Mouse (Mus musculus) testis, postnatal 10 days (tissue): ENCODE measurements at regions not wholly inside any gene's neighbourhood (a gene's known extent, or its start where the extent isn't known, plus 50 kb on each side); places are given as distances from the start of the nearest gene placed in this dataset.

Experiments used
- DNase-seq: peaks from one replicate; pipeline ENCODE4 v3.0.0; 2021; ENCODE audit warnings: low spot score

DNA sequence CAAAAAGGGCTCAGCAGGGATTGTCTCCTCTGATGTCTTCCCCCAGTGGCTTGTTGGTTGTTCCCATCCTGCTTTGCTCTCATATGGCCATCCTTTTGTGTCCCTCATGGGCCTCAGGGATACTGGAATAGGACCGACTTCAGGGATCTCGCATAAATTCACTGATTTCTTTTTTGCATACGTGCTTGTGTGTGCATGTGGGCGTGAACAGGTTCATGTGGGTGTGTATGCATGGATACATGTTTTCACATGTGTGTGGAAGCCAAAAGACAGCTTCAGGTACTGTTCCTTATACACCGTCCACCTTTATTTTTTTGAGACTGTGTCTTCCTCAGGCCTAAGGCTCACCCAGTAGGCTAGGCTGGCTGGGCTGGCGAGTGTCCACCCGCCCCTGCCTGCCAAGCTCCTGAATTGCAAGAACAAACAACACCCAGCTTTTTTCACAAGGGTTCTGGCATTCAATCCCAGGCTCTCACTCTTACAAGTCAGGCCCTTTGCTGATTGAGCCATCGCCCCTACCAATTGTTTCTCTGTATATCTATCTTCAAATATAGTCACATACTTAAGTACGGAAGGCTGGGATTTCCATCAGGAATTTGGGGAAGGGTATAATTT, 127.0 kb upstream of the Hmgn3 start:
- DNase-seq: no peak

DNA sequence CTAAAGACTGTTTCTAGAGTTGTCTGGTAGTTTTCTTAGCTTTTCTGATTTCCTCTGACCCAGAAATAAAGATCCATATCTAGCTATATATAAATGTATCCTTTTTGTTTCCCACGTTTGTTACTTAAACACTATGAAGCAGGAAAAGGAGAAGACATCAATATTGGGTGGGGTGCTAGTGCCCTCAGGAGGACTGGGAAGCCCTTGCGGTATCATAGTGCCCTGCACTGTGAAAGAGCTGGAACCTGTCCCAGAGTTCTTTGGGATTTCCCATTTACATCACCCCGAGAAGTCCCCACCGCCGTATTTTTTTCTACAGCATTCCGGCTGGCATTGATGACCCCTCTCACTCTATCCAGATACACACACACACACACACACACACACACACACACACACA, 119.3 kb upstream of the Hmgn3 start:
- no peak for DNase-seq

DNA sequence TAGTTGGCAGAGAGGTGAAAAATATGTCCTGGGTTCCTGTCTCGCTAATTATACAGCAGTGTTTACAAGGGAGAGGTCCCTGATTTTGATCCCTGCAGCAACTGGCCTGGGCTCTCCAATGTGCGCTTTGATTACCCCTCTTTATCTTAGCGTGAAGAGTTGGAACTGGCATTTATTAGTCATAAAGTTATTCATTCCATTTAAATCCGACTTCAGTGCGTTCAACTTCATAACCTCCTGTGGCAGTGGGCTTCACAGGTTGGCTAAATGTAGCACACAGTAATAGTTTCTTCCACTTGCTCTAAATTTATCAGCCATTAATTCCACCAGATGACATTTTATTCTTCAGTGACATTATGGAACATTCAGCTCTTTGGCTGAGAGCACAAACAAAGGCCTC, 113.0 kb upstream of the Hmgn3 start:
- DNase-seq: no peak

DNA sequence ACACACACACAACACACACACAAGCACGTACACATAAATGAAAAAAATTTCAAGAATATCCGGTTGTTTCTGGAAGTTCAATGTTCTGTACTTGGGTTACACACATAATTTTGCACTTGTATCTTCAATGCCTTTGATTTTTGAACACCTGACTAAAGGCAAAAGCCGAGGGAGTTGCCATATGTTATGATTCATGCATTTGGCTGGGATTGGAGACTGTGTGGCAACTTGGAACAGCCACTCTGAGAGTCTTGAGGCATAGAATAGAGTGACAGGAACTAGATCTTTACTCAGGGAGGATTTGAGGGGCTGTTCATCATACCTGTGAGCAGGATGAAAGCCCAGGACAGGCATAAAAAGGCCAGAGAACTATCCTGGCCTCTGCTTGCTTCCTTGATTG, 112.5 kb upstream of the Hmgn3 start:
- no peak for DNase-seq

DNA sequence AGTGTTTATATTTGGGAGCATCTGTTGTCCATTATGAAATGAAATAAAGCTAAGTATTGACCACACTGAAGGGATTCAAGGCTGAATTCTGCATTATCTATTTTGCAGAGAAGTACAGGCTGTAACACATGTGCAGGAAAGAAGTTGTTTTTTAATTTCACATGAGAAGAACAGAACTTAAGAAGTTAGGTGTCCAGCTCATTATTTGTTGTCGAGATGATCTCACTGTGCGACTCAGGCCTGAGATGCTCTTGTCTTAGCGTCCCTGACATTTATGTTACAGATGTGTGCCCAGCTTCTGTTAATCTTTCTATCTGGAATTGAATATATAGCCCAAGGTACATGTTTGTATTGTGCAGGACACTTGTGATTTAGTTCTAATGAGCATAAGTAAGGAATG, 112.0 kb upstream of the Hmgn3 start:
- no peak for DNase-seq

DNA sequence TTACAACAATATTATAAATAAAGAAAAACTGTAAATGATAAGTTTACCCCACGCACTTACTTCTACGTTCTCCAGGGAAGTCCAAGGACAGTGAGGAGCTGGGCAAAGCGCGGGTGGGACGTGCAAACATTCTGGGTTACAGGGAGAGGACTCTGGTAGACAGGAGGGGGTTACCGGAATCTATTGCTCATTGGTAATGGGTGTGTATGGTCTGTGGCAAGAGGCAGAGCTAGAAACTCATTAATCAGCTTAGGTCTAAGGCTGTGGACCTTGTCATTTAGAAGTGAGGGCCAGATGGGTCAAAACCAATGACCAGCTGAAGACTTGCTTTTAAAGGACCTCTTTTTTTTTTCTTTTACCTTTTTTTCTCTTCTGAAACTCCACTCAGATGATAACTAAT, 107.9 kb upstream of the Hmgn3 start:
- DNase-seq: no peak

DNA sequence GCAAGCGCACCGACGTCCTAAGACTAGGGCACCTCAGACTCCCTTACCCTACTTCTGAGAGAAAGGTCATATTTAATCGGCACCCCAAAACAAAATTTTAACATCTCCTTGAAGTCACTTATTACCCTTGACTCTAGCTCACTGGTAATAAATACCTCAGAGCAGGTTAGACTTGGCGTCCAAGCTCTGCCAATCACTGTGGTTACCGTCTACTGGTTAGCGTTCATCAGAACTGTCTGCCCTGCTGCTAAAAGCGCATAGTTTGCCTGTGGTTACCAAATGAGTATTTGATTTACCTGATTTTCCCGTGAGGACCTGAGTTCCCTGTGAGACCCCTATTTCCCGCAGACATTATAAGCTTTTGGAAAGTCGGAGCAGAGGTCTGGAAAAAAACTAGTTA, 107.3 kb upstream of the Hmgn3 start:
- no peak for DNase-seq

DNA sequence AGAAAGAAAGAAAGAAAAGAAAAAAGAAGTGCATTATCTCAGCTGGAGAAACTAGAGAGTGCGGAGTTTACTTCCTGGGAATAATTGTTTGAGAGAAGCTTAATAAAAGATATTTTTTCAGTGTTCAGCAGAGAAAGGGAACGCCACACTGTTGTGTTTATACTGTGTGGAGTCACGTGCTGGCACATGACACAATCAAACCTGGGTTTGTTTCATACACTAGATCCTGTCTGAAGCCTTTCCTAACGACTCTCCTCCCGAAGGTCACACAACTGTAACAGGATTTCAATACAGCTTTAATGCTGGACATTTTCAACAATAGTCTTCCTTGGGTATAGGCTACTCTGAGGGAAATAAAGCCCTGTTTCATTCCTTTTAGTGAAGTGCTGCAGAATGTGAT, 105.3 kb upstream of the Hmgn3 start:
- no peak for DNase-seq

DNA sequence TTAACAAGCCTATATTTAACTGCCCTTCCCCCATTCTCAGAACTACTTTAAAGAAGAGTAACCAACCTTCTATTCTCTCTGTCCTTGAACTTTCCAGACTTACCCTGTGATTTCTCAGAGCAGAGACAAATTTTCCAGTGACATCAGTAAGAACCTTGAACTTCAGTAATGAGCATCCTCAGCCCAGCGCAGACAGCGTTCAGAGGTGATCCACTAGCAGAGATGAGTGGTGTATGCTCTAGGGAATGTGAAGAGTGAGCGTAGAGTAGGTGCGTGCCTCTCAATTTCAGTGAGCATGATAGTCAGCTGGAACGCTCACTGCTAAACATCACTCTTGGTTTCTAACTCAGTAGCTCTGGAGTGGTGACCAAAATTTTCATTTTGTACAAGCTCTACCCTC, 103.4 kb upstream of the Hmgn3 start:
- no peak for DNase-seq

DNA sequence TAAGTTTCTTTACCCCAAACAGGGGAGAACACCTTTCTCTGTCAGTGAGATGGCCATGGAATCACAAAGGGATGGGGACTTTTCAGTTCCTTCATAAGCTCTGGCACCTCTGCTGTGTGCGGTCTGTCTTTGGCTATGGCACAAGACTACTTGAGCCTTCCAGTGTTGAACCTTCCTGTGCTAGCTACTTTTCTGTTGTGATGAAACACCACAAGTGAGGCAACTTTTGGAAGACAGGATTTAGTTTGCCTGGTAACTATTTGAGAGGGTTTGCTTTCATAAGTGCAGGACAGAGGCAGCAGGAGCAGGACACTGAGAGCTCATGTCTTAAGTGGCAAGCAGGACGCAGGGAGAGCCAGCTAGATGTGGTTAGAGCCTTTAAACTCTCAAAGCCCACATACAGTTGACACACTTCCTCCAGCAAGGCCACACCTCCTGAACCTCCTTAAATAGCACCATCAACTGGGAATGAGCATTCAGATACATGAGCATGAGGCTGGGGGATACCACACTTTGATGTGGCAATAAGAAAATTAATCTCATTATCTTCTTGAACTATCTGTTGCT, 101.8 kb upstream of the Hmgn3 start:
- no peak for DNase-seq

DNA sequence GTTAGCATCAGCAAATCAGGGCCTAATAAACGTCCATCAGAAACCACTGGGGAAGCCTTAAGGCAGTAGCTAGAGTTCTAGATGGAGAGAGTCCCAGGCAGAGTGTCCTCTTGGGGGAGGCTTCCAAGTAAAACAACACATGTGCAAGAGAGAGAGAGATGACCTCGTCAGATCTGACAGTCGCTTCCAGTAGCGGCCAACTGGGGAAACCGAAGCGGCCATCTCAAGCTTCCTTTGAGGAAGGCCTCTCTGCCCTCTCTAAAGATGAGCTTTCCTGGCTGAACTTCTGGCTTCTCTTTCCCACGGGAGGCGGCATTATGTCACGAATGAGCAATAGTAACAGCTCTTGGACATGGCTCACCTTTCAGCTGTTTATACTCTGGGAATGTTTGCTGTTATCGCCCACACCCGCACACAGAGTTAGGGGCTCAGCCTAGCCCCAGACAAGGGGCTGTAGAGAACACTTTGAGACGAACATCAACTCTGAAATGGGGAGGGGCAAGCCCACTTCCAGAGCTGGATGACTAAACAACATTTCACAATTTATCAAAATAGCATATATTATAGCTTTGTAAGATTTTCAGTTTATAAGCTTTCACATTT, 100.7 kb upstream of the Hmgn3 start:
- no peak for DNase-seq

DNA sequence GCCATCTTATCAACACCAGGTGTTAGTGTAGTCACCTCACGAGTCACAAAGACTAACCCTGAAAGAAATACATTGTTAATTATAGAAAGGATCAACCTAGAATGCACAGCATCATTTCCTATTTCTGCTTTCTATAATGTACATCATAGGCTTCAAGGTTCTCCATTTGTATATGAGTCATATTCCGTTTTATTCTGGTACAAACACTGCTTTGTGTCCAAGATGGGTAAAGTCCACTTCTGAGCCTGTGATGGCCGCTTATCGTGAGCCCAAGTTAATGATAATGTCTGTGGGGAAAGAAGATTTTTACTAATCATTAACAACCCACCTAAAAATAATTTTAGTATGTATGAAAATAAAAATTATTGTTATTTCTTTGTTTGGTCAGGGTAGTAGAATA, 94.6 kb upstream of the Hmgn3 start:
- DNase-seq: no peak

DNA sequence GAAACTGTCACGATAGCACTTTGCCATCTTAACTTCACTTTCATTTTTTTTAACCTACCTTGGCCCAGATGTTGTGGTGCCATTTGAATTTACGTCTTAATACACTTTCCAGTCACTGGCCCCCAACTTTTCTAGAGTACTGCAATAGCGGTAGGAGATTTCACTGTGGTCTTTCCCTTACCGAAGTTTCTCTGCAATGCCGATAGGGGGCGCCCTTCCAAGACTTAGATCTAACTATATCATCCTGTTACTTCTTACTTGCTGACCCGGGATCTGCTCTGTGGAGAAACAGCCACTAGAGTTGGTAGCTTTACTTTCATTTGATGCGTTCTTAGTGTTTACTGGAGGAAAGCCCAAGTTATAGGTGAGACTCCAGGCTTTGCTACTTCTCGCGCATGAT, 92.6 kb upstream of the Hmgn3 start:
- DNase-seq: peak; percentile 43

DNA sequence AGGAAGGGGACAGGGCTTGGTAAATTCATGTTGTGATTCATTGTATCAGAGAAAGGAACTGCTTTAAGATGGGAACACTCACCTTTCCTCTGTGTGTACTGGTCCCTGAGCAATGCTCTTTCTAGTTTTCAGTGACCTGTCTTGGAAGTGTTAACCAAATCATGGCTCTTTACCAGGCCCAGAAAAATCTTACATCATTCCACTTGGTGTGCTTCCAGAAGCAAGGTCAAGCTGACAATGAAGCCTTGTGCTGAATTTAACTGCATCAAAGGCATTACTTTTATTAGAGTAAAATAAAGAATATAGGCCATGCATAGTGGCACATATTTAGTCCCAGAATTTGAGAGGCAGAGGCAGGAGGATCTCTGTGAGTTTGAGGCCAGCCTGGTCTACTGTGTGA, 75.4 kb upstream of the Hmgn3 start:
- no peak for DNase-seq

DNA sequence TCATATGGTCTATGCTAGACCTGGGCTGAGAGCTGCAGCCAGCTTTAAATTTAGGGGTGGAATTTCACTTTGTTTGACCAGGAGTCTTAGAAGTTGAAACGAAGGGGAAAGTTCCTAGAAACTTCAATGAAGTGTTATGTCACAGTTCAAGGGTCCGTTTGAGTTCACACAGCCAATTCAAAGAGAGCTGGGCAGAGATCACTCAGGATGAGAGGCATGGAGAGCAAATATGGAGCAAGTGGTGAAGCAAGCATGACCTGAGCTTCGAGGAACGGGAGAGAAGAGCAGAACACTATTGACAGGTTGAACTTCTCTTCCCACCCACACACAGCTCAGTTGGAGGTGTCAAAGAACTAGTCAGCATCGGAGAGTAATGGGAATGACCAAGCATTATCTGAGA, 56.1 kb upstream of the Hmgn3 start:
- DNase-seq: no peak

DNA sequence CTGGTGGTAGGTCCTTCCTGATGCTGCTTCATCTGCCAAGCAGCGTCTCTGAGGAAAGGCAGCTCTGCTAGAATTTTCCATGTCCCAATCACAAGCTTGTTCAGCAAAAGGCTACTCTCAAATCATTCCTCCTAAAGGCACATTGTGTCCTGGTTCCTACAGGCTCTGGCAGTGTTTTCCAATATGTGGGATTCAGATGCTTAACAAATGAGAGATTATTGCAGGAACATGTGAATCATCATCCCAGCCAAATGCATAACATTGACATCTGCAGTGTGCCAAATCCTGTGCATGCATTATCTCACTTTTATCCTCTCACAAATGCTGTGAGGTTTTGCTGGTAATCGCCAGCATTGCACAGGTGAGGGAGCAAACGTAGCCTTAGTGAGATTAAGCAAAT, 53.3 kb upstream of the Hmgn3 start:
- no peak for DNase-seq

DNA sequence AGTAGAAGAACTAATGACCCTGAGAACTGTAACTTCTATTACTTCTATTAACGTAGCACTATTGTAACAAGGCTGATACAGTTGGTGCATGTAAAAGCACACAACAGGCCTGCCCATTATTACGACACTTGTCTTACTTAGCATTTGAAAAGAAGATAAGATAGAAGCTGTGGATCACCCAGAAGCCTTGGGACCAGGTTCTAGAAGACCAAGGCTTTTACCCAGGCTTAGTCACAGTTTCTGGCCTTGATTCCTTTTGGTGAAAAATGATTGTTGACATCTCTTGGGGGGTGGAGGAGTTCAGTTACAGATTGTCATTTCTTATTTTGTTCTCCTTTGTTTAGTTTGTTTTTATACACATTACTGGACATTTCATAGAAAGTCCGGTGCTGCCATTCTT, 52.7 kb upstream of the Hmgn3 start:
- DNase-seq: no peak

DNA sequence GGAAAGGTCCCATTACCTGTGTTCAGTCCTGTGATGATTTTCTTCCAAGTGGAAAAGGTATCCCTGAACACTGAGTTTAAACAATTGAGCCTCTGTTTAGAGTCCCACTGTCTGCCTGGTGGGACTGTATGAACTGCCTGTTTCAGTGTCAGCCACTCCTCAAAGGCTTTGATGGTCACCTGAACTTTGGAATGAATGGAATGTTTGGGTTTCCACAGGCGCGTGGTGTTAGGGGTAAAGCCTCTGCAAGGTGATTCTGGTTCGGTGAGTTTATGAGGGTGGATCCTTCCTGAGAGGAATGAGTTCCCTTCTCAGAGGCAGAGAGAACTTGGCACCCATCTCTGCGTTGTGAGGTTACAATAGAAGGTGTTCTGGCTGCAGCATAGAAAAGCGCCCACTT, 50.5 kb upstream of the Hmgn3 start:
- no peak for DNase-seq
